Mouse (Mus musculus) G1E (cell line): ENCODE measurements around the gene Larp6.

Source experiments
- CTCF ChIP-seq: IDR thresholded peaks from 2 replicates; pipeline ENCODE4 v1.5.1; 2012; ENCODE audit warnings: low read depth, low read length, inconsistent platforms, mixed read lengths
- GATA1 ChIP-seq: IDR thresholded peaks from 2 replicates; pipeline ENCODE4 v1.6.1; 2012; ENCODE audit warnings: borderline replicate concordance, low read length, inconsistent platforms, mixed read lengths
- GATA2 ChIP-seq: IDR thresholded peaks from 2 replicates; pipeline ENCODE4 v1.6.1; 2012; ENCODE audit warnings: low read depth, low read length, inconsistent platforms, borderline replicate concordance
- POLR2AphosphoS5 ChIP-seq: IDR thresholded peaks from 2 replicates; pipeline ENCODE4 v1.6.1; 2012; ENCODE audit warnings: low read depth, low read length, inconsistent platforms; ENCODE audit not compliant: insufficient replicate concordance
- TAL1 ChIP-seq: conservative IDR thresholded peaks from 2 replicates; pipeline ENCODE4 v1.6.1; 2012; ENCODE audit warnings: low read depth, low read length, inconsistent platforms, mixed read lengths

- TF ChIP-seq CTCF (no peak), GATA1 (no peak), TAL1 (no peak), GATA2 (no peak), POLR2AphosphoS5 (no peak)
These were observed 60.9 kb downstream of the Larp6 start for GRCm38 (mm10) chr9:60773713-60774112.
